Mouse (Mus musculus) midbrain, embryonic 12.5 days (tissue): ENCODE results near the gene Krt19. TPM values are rescaled to one million over a fixed set of nuclear protein-coding genes. Genes with fewer than 3 reads are reported as not detected.

Experiments used
- ATAC-seq: fragments of 200-750 bp; cut with Nextera tagmentation; 2 replicates; pipeline ENCODE4 v1.8.0; 2017; ENCODE audit warnings: low read depth, moderate TSS enrichment, moderate library complexity; ENCODE audit not compliant: low FRiP score
- H3K27ac ChIP-seq: fragments of 300-500 bp; sonication (generic); replicated peaks from 2 replicates; pipeline ENCODE4 v1.5.1; 2016; ENCODE audit warnings: mild to moderate bottlenecking
- H3K27me3 ChIP-seq: fragments of 300-500 bp; sonication (generic); 2 replicates; pipeline ENCODE4 v1.6.1; 2016; ENCODE audit warnings: mild to moderate bottlenecking
- H3K36me3 ChIP-seq: fragments of 300-500 bp; sonication (generic); 2 replicates; pipeline ENCODE4 v1.6.1; 2016
- H3K4me1 ChIP-seq: fragments of 300-500 bp; sonication (generic); 2 replicates; pipeline ENCODE4 v1.6.1; 2016
- H3K4me2 ChIP-seq: fragments of 300-500 bp; sonication (generic); replicated peaks from 2 replicates; pipeline ENCODE4 v1.6.1; 2016; ENCODE audit warnings: mild to moderate bottlenecking, moderate library complexity
- H3K4me3 ChIP-seq: fragments of 300-500 bp; sonication (generic); 2 replicates; pipeline ENCODE4 v1.5.1; 2016; ENCODE audit warnings: mild to moderate bottlenecking
- H3K9ac ChIP-seq: fragments of 300-500 bp; sonication (generic); replicated peaks from 2 replicates; pipeline ENCODE4 v1.6.1; 2016; ENCODE audit warnings: mild to moderate bottlenecking, moderate library complexity
- H3K9me3 ChIP-seq: fragments of 300-500 bp; sonication (generic); 2 replicates; pipeline ENCODE4 v1.6.1; 2016; ENCODE audit warnings: mild to moderate bottlenecking
- WGBS: fragments of 180-500 bp; shearing (Covaris S2); methylation state at CpG from one replicate; pipeline ENCODE4 v1.1.7; 2016; 5-methylcytosine and 5-hydroxymethylcytosine counted together
- polyA plus RNA-seq: library from polyadenylated mRNA; unstranded; fragments of >200 nt; fragmentation: Nextera tagmentation; extraction: Ambion mirVana; gene quantifications from 2 replicates; pipeline ENCODE4 v1.2.1, GENCODE M21; 2016

Krt19 gene
- polyA plus RNA-seq, 1 experiment from 2014 or later, result 5.4 TPM

DNA sequence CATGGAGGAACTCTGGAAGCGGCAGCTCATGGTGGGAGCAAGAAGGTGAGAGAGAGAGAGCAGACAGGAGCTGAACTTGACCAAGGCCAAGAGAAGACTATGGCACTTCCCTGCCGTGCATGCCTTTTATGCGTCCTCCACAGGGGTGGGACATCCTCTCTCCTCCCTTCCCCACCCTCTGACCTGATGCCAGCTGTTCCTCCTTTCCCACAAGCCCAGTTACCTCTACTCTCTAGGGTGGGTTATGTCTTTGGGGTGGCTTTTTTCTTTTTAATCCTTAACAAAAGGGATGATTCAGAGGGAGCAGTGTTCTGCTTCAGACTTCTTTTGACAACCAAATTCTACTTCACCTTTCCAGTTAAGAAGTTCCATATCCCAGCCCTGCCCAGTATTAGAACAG lies 27.0 kb downstream of the Krt19 start, which contains the start of gene Krt13:
Gene Krt13 (minus strand): TSS at position 101 of the 400 bp plus-strand sequence.
- H3K36me3 ChIP-seq, result no peaks in the 10 kb centered on the region
- H3K9ac ChIP-seq, result no peak within 1 kb of the TSS
- WGBS, result 87% methylated on average over 3 of the region's 3 CpGs
- H3K9me3 ChIP-seq, result no peaks in the 10 kb centered on the region
- H3K27ac ChIP-seq, result no peak within 1 kb of the TSS
- ATAC-seq, result no peak
- H3K4me1 ChIP-seq, result no peaks in the 10 kb centered on the region
- H3K4me2 ChIP-seq, result no peak within 1 kb of the TSS
- no peaks in the 10 kb centered on the region for H3K27me3 ChIP-seq
- no peak within 1 kb of the TSS for H3K4me3 ChIP-seq

DNA sequence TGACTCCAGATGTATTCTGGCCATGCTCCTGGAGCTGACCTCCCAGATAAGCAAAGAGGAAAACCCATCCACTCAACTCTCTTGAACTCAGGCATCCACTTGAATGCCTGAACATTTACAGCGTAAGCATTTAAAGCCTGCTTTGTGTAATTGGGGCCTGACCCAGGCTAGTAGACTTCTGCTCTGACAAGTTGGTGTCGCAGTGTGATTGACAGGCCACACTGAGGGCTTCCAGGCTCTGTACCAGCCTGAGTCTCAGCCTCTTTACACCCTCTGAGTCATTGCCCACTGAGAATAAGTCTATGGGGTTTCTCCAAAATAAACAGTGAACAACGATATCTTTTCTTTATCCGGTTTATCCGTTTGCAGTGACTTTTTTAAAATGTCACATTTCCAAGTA lies 28.1 kb downstream of the Krt19 start:
- Histone ChIP-seq H3K4me2 (no peak overlapping the region), H3K27ac (no peak overlapping the region), H3K36me3 (no peaks in the 10 kb centered on the region), H3K27me3 (no peaks in the 10 kb centered on the region), H3K4me1 (no peaks in the 10 kb centered on the region), H3K9ac (no peak overlapping the region), H3K9me3 (no peaks in the 10 kb centered on the region), H3K4me3 (no peak overlapping the region)
- WGBS, result 93% methylated on average over 5 of the region's 5 CpGs
- no peak for ATAC-seq

- Histone ChIP-seq H3K9ac (no peak overlapping the region), H3K4me3 (no peak overlapping the region), H3K4me1 (no peaks in the 10 kb centered on the region), H3K27me3 (no peaks in the 10 kb centered on the region), H3K4me2 (no peak overlapping the region), H3K36me3 (no peaks in the 10 kb centered on the region), H3K9me3 (no peaks in the 10 kb centered on the region), H3K27ac (no peak overlapping the region)
- ATAC-seq, result no peak
- 82% methylated on average over 2 of the region's 2 CpGs for WGBS
These were observed 34.8 kb downstream of the Krt19 start for GRCm38 (mm10) chr11:100113742-100114029.

DNA sequence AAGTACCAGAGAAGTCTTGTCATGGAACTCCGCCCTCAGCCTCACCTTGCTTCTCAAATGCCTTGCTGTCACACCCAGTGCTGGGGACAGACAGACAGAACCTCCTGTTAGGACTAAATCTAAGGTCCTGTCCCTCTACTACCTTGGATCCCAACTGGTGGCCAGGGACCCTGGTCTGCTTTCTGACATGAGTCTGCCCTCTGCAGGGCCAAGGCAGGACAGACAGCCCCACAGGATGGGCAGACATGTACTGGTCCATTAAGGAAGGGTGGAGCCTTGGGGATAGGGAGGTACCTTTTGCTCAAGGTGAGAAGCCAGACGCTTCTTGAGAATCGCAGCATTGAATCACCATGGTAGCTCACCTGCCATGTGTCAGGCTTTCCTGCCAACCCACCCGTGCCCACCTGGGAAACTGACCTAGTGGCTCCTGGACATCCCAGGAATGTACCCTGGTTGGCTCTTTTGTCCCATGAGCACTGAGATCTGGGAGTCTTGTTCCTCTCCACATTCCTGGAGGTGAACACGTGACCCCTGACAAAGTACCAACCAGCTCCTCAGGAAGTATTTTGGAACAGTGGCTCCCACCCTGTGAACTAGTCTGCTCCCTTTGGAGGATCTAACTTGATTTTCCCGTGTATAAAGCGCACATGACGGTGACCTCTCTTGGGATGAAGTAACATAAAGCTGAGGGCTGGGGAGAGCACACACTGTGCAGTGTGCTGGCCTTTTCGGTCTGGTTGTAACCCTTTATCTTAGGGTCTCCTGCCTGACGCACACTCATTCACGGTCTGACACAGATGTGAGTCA lies 35.3 kb downstream of the Krt19 start:
- ATAC-seq, result no peak
- 86% methylated on average over 11 of the region's 11 CpGs for WGBS
- Histone ChIP-seq H3K4me1 (no peaks in the 10 kb centered on the region), H3K36me3 (no peaks in the 10 kb centered on the region), H3K9ac (no peak overlapping the region), H3K4me3 (no peak overlapping the region), H3K9me3 (no peaks in the 10 kb centered on the region), H3K4me2 (no peak overlapping the region), H3K27ac (no peak overlapping the region), H3K27me3 (no peaks in the 10 kb centered on the region)

DNA sequence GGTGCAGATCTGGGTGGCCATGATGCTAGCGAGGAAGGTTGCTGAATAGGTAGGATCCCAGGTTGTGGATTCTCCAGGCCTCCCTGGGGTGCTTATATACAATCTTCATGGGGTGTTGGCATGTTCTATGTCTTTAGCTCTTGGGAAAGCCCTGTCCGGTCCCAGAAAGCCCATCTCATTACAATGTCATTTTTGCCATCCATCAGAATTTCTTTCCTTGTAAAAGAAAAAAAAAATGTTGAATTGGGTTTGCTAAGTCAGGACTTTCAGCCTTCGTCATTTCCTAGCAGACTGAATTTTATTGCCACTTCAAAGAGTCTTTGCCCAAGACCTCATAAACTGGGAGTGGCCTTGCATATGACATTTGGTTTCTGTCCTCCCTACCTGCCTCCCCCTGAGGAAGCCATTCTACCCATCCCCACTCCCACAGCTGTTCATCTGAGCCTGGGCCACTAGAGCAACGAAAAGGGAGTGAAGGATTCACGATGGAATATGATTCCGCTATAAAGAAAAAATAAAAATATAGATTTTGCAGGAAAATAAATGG lies 42.8 kb downstream of the Krt19 start, which contains the start of gene Krt36:
Gene Krt36 (minus strand): TSS at position 51 of the 547 bp plus-strand sequence.
- no peak within 1 kb of the TSS for H3K4me2 ChIP-seq
- no peak for ATAC-seq
- 90% methylated on average over 6 of the region's 6 CpGs for WGBS
- no peaks in the 10 kb centered on the region for H3K36me3 ChIP-seq
- H3K27ac ChIP-seq, result no peak within 1 kb of the TSS
- no peaks in the 10 kb centered on the region for H3K27me3 ChIP-seq
- H3K4me3 ChIP-seq, result no peak within 1 kb of the TSS
- H3K9me3 ChIP-seq, result no peaks in the 10 kb centered on the region
- no peaks in the 10 kb centered on the region for H3K4me1 ChIP-seq
- H3K9ac ChIP-seq, result no peak within 1 kb of the TSS

- Histone ChIP-seq H3K4me1 (no peaks in the 10 kb centered on the region), H3K4me3 (no peak overlapping the region), H3K9me3 (no peaks in the 10 kb centered on the region), H3K27ac (no peak overlapping the region), H3K4me2 (no peak overlapping the region), H3K36me3 (no peaks in the 10 kb centered on the region), H3K27me3 (no peaks in the 10 kb centered on the region), H3K9ac (no peak overlapping the region)
- WGBS, result 64% methylated on average over 15 of the region's 15 CpGs
- ATAC-seq, result no peak
These were observed 45.6 kb downstream of the Krt19 start for GRCm38 (mm10) chr11:100102693-100103429.

DNA sequence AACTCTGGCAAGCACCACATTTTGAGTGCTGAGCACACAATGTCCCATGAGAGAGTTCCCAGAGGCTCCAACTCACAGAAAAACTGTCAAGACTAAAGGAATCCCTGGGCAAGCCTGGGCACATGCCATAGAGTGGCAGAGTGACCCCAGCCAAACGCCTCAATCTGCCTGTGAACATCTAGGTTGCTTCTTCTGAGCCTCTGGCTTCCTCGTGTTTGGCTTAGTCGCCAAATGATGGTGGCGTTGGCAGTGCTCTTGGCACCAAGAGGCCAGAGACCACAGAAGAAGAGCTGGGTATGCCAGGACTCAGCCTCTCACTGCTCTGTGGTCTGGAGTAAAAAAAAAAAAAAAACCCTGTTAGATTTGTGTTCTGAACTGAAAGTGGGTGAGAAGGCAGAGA lies 48.1 kb downstream of the Krt19 start:
- no peaks in the 10 kb centered on the region for H3K9me3 ChIP-seq
- H3K4me2 ChIP-seq, result no peak overlapping the region
- H3K9ac ChIP-seq, result no peak overlapping the region
- 88% methylated on average over 4 of the region's 4 CpGs for WGBS
- no peaks in the 10 kb centered on the region for H3K27me3 ChIP-seq
- H3K36me3 ChIP-seq, result no peaks in the 10 kb centered on the region
- no peak overlapping the region for H3K4me3 ChIP-seq
- H3K4me1 ChIP-seq, result no peaks in the 10 kb centered on the region
- ATAC-seq, result no peak
- no peak overlapping the region for H3K27ac ChIP-seq

- WGBS, result 78% methylated on average over 9 of the region's 9 CpGs
- no peaks in the 10 kb centered on the region for H3K9me3 ChIP-seq
- no peaks in the 10 kb centered on the region for H3K4me1 ChIP-seq
- ATAC-seq, result no peak
- H3K4me2 ChIP-seq, result no peak overlapping the region
- no peak overlapping the region for H3K9ac ChIP-seq
- H3K27me3 ChIP-seq, result no peaks in the 10 kb centered on the region
- H3K36me3 ChIP-seq, result no peaks in the 10 kb centered on the region
- no peak overlapping the region for H3K4me3 ChIP-seq
- no peak overlapping the region for H3K27ac ChIP-seq
These were observed 50.6 kb downstream of the Krt19 start for GRCm38 (mm10) chr11:100097819-100098218.

DNA sequence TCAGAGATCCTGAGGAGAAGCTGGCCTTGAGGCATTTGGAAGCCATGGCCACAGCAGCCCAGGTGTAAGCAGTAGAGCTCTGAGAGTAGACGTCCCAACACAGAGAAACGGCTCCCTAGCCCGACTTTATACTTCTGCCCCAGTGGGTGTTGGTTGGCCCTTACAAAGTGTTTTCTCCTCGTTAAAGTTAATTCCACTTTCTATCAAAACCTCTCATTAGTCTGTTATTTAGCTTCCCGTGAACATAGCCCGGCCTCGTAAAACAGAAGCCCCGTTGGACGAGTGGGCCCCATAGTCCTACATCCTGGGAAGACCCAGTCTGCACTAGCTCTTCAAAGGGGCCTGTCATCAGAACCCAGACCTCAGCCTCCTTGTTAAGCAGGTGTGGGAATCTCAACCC lies 52.3 kb downstream of the Krt19 start, which contains the start of gene Krt35:
Gene Krt35 (minus strand): TSS at position 101 of the 400 bp plus-strand sequence.
- Histone ChIP-seq H3K27ac (no peak within 1 kb of the TSS), H3K9ac (no peak within 1 kb of the TSS), H3K4me3 (no peak within 1 kb of the TSS), H3K9me3 (no peaks in the 10 kb centered on the region), H3K27me3 (no peaks in the 10 kb centered on the region), H3K36me3 (no peaks in the 10 kb centered on the region), H3K4me2 (no peak within 1 kb of the TSS), H3K4me1 (no peaks in the 10 kb centered on the region)
- 93% methylated on average over 9 of the region's 9 CpGs for WGBS
- no peak for ATAC-seq

Other genes starting within 250 kb of the Krt19 start
- gene Krtap31-1, start 240.7 kb downstream of the Krt19 start, polyA plus RNA-seq, result not detected in 2 replicates
- gene Gm11565, start 233.9 kb downstream of the Krt19 start, polyA plus RNA-seq, result not detected in 2 replicates
- gene Krtap31-2, start 212.4 kb downstream of the Krt19 start, polyA plus RNA-seq, result not detected in 2 replicates
- gene Krtap9-5, start 200.2 kb downstream of the Krt19 start, polyA plus RNA-seq, result not detected in 2 replicates
- gene Krtap29-1, start 169.6 kb downstream of the Krt19 start, polyA plus RNA-seq, result not detected in 2 replicates
- not detected in 2 replicates for gene Krtap16-1, start 162.1 kb downstream of the Krt19 start, polyA plus RNA-seq
- not detected in 2 replicates for gene Krtap17-1, start 154.7 kb downstream of the Krt19 start, polyA plus RNA-seq
- gene Krt33a, start 132.5 kb downstream of the Krt19 start, polyA plus RNA-seq, result not detected in 2 replicates
- gene Krt33b, start 118.8 kb downstream of the Krt19 start, polyA plus RNA-seq, result not detected in 2 replicates
- not detected in 2 replicates for gene Krt34, start 107.1 kb downstream of the Krt19 start, polyA plus RNA-seq
- not detected in 2 replicates for gene Krt31, start 98.1 kb downstream of the Krt19 start, polyA plus RNA-seq
- gene Krt32, start 60.4 kb downstream of the Krt19 start, polyA plus RNA-seq, result not detected in 2 replicates
- gene Krt35, start 52.4 kb downstream of the Krt19 start, polyA plus RNA-seq, result not detected in 2 replicates
- not detected in 2 replicates for gene Krt36, start 43.0 kb downstream of the Krt19 start, polyA plus RNA-seq
- not detected in 2 replicates for gene Krt13, start 27.1 kb downstream of the Krt19 start, polyA plus RNA-seq
- gene Krt15, start 12.7 kb downstream of the Krt19 start, polyA plus RNA-seq, result 5.9 and 7.8 TPM in 2 replicates
- not detected in 2 replicates for gene Krt9, start 44.6 kb upstream of the Krt19 start, polyA plus RNA-seq
- gene Krt14, start 58.9 kb upstream of the Krt19 start, polyA plus RNA-seq, result 4.5 and 5.5 TPM in 2 replicates
- not detected in 2 replicates for gene Krt16, start 100.2 kb upstream of the Krt19 start, polyA plus RNA-seq
- 0.56 and 1.1 TPM in 2 replicates for gene Krt17, start 112.4 kb upstream of the Krt19 start, polyA plus RNA-seq
- not detected in 2 replicates for gene Krt42, start 121.2 kb upstream of the Krt19 start, polyA plus RNA-seq
- 1,467 and 1,563 TPM in 2 replicates for gene Eif1, start 171.2 kb upstream of the Krt19 start, polyA plus RNA-seq
- 0.97 and 1.2 TPM in 2 replicates for gene Gast, start 185.7 kb upstream of the Krt19 start, polyA plus RNA-seq
- 72.8 and 86.6 TPM in 2 replicates for gene Hap1, start 207.5 kb upstream of the Krt19 start, polyA plus RNA-seq
- 46.4 and 53.8 TPM in 2 replicates for gene Jup, start 249.1 kb upstream of the Krt19 start, polyA plus RNA-seq